Mouse (Mus musculus) left cerebral cortex, postnatal 25 days (tissue): ENCODE measurements around the gene Add2. TPM values are rescaled to one million over a fixed set of nuclear protein-coding genes. Genes with fewer than 3 reads are reported as not detected.
A peak's percentile ranks its signal among the peaks of the same experiment; 100 is the strongest.
"Not testable (repeated sequence)": the region's sequence is repeated elsewhere in the genome, so short reads cannot be mapped to it uniquely, and the experiment has no call there.

ENCODE experiments used
- DNase-seq, 2 experiments: peaks; one replicate each; pipeline ENCODE4 v3.0.0; 2022; ENCODE audit warnings: low spot score in 2 of 2, mixed read lengths in 1 of 2
- intact Hi-C: fragments of 180-260 bp; cut with DNase I; formaldehyde crosslinking; loops from one replicate; pipeline ENCODE4 v1.15.1; 2025
- total RNA-seq, 2 experiments: library from RNA; stranded (reverse); gene quantifications; 2 replicates each; pipeline ENCODE4 v1.2.3; 2021

The Add2 gene
- total RNA-seq: 100 to 1,000 TPM; 232 to 242 TPM

DNA sequence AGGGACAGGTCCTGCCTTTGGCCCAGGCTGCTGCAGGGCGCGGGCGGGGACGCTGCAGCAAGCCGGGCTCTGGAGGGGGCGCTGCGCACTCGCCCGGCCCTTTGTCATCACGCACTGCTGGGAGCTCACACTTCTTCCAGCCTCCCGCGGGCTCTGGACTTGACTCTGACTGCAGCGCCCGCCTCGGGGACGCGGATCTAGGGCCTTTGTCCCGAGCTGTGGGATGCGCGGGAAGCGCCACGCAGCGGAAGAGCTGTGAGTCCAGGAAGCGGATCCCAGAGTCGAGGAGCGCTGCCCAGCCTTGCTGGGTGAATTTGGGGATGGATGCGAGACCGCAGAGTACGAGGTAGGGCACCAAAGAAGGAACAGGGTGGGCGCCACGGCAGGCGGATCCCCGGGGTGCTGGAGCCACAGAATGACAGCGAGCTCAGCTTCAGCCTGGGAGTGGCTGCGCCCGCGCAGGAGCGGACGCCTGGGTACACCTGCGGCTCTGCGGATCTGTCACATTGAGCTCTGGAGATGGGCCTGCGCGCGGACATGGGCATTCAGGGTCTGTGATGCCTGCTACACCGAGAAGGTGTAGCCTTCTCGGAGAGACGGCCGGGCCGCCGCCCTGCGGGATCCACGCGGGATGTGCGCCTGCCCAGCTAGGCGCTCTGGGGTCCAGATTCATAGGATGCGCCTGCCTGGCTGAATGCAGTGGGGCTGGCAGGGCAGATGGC lies at the start of gene Add2:
Gene Add2, plus strand, starts transcription at position 81 of the 722 bp plus-strand sequence.
- intact Hi-C loops: loop anchor here (2.0 to 5.0 kb wide), 2 partner anchors 58 to 339 kb away; partner anchors contain the start of gene Fam136a

DNA sequence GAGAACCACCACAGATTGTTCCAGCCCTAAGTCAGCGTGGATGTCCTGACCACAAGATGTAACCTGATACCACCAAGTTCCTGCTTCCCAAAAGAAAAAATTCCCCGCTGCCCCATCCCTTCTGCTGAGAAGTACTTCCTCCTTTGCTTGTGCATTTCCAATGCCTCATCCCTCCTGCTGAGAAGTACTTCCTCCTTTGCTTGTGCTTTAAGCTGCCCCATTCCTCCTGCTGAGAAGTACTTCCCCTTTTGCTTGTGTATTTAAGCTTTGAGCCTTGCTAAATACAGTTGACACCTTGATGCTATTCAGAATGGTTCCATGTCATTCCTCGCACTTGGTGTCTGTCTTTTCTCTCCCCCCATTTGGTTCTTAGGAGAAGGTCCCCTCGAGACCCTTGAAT lies 49.7 kb upstream of the Add2 start:
- DNase-seq, intact Hi-C loops: not testable (repeated sequence)

More for the DNA sequence above, at the start of gene Add2:
- DNase-seq: peak; percentile 68 to 76

DNA sequence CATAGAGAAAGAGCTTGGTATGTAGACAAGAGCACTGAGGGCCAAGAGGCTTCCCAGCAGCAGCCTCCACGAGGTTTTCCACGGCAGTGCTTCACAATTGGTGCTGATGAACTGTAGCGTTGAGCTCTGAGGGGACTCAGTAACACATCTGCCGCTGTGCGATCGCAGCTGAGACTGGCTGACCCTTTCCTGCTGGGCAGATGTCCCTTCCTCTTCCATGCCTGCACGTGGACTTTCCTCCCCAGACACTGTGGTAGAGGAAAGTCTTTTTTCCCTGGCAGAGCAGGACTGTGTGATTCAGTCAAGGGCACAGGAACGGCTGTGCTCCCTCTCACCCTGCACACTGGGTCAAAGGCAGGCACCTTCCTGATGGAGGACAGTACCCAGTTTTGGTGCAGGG lies 44.1 kb upstream of the Add2 start:
- intact Hi-C loops: no loop called here
- no peak for DNase-seq

DNA sequence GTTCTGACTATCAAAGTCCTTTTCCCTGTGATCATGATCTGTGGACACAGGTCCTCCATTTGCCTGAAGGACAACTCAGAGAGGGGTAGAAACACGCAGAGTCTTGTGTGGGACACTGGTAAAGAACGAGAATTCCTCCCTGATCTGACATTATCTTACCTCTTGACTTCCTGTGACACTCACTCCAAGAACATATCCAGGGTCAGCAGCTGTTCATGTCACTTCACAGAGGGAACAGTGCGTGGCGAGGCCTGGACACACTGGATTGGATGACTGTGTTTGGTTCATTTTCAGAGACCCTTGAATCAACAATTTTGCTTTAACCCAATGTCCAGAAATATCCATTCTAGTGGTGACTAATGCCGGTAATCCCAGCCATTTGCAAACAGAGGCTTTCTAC lies 38.9 kb upstream of the Add2 start:
- DNase-seq, intact Hi-C loops: not testable (repeated sequence)

DNA sequence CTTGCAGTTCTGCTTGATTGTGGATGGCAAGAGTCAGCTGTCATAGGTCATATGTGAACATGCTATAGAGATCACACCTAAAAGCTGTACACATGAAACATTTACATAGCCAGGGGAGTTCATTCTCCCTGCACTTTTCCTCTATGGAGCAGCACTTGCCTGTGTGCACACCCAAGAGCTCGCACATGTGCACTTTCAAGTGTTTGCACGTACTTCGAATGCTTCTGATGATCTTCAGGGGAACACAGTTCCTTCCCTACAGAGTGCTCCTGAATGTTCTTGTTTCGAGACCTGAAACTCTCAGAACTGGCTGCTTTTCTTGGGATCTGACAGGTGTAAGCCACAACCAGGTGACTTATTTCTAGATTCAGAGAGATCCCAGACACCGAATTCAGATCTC lies 37.7 kb upstream of the Add2 start:
- DNase-seq, intact Hi-C loops: not testable (repeated sequence)

DNA sequence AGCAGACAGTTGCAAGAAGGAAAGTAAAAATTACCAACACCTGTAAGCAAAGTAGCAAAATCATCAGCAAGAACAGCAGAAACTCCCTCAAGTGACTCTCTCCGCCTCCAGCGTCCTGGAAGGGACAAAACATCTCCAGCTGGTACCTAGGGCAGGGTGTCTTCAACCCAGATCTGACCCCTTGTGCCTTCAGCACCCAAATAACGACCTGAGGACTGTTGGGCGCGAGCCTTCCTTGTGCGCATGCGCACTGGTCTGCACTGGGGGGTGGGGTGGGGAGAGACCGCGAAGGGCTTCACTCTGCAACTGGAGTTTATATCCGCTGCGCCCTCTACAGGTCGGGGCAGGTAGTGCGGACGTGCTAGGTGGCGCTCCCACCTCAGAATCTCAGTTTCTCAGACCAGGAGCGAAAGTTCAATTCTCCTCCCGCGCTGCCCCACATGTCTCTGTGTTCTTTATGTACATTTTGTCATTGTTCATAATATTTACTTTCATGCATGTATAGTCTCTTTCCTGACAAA lies 25.0 kb upstream of the Add2 start:
- intact Hi-C loops: loop anchor here (5.0 kb wide), 1 partner anchor 41 kb away; the partner anchor contains the start of gene Dusp11
- DNase-seq: no peak

DNA sequence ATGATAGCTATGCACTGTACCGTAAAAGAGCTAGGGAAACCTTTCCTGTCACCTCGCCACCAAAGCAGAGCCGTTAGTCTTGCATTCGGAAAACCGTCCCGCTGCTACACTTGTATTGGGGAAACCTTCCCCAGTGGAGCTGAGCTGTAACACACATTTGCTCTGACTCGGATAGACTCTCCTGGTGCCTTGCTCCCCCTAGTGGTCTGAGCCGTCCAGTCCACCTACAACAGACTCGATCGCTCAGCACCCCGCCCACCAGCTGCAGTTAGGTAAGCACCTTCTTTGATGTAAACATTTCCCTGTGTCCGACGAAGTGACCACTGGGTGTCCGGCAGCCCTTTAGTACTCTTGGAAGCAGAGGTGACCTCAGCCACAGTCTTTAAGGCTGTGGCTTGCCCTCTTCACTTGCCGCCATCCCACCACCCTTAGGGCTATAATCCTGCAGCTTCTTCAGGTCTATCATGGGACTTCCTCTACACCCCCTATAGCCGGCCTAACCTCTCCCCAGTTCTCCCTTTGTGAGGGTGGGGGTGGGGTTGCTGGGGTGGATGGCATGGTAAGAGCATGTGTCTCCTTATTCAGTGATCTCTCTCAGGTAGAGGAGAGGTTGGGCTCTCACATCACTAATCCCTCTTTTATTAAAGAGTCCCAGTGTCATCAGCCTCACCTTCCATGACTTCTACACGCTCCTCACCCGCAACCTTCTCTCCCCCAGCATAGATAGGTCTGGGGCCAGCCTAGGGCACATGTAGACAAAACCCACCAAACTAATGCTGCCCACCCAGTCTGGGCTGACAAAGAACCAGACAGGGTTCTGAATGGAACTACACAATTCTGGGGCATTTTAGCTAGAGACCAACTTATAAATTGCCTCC lies 24.0 kb upstream of the Add2 start:
- DNase-seq: peak; percentile 65 to 80
- intact Hi-C loops: loop anchor here (5.0 kb wide), 1 partner anchor 42 kb away; the partner anchor contains the start of gene Dusp11

DNA sequence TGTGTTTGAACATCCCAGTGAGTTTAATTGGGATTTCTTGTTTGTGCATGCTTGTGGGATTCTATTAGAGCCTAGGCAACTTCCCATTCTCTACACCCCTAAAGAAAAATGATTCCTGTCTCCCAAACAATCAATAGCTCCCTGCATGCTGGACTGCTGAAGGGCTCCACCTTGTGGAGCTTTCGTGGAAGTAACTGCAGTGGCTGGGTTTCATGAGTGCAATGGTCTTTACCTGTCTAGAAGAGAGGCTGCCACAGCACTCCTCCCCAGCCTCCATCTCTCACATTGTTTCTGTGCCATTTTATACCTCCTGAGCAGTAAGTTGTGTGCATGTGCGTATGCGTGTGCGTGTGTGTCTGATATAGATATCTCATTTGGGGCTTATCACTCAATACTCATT lies 18.5 kb upstream of the Add2 start:
- intact Hi-C loops: loop anchor here (5.0 kb wide), 1 partner anchor 178 kb away; the partner anchor contains the start of gene Nat8
- peak; percentile 65 to 73 for DNase-seq

DNA sequence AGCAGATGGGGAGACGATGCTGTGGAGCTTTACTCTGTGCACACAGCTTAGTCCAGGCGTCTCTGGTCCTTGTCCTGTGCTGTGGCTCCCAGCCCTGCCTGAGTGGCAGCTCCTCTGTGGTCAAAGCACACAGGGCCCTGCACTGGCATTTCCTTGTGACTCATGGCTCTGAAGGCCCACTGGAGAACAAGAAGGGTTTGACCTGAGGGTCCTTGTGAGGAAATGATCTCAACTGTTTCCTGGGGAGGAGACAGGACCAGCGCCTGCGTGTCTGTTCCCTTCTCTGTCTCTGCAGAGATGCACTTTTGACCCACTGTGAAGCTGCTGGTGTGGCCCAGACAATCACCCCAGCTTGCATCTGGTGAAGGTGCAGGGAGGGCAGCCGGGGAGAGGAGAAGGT lies 13.7 kb upstream of the Add2 start:
- intact Hi-C loops: loop anchor here (5.0 kb wide), 1 partner anchor 183 kb away; the partner anchor contains the start of gene Nat8

DNA sequence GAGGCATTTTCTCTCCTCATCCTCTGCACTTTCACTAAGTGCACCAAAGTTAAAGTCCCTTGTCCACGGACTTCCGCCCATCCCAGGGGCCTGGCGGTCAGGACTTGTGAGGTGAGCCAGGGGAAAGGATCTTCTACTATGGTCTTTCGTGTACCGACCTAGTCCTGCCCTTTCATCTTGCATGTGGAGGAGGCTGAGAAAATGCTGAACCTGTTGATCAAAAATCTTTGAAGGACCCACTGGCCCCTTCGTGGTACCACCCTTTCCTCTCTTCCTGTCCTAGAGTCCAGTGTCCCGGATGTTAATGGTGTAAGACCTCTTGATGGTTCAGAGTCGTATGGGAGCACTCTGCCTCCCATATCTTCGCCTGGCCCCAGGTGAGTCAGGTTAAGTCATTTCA lies 12.6 kb upstream of the Add2 start, which contains the start of gene Figla:
Gene Figla, plus strand, starts transcription at position 301 of the 400 bp plus-strand sequence.
- intact Hi-C loops: no loop called here
- DNase-seq: no peak

More for the DNA sequence above, 13.7 kb upstream of the Add2 start:
- not testable (repeated sequence) for DNase-seq

DNA sequence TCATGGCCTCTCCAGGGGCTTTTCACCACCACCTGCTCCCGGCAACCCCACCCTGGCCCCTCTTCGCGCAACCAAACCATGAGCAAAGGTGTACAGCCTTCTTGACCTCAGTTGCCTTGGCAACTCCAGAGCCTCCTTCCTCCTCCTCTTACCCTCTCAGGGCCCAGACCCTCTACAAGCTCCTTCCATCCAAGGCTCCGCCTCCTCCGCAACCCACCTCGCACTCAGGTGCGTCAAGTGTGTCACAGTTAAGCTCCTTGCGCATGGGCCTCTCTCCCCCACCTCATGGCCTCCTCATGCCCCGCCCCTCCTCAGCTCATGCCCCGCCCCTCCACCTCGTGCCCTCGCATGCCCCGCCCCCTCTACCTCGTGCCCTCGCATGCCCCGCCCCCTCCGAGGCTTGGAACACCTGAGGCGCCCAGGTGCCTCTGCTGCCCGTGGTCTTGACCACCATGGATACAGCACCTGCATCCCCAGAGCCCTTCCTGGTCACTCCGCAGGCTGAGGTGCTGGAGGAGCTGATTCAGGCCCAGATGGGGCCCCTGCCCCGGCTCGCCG lies 11.6 kb upstream of the Add2 start:
- intact Hi-C loops: no loop called here

DNA sequence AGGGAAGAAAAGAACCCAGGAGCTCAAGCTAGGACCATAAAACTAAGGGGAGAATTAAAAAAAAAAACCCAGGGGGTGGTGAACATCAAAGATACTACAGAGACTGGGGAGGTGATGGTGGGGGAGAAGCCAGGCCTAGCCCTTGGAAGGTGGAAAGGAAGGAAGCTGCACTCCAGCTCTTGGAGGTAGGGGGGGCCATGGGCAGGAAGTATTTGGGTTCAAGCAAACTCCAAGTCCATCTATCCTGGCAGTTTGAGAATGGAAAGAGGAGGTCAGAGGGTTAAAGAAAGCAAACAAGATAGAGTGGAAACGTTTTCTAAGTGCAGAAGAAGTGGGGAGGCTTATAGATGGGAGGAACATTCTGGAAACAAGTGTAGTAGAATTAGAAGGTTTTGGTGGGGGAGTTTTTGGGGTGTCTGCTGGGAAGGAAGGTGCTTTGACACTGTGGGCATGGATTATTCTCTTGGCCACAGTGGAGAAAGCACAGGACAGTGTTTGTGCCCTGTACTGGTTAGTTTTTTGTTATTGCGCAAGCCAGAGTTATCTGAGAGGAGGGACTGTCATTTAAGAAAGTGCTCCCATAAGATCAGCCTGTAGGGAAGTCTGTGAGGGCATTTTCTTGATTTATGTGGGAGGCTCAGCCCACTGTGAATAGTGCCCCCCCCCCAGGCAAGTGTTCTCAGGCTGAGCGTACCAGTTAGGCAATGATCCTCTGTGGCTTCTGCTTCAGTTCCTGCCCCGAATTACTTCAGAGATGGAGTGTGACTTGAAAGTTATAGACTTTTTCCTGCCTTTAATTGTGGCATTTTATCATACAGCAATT lies 8.9 kb upstream of the Add2 start:
- no peak for DNase-seq
- intact Hi-C loops: no loop called here

More for the DNA sequence above, 11.6 kb upstream of the Add2 start:
- no peak for DNase-seq

DNA sequence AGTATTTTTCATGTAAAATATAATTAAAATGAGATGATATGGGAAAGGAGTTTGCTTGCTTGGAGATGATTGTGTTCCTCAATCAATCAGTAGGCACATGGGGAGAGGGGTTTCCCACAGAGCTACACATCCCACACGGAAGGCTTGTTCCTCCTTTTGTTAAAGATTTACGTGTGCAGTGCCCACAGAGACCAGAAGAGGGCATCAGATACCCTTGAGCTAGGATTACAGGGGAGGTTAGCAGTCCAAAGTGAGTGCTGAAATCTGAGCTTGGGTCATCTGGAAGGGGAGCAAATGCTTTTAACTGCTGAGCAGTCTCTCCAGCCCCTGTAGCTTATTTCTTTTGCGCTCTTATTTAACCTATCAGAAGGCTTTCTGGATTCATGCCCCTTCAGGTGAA lies 7.5 kb upstream of the Add2 start:
- intact Hi-C loops: no loop called here
- no peak for DNase-seq

DNA sequence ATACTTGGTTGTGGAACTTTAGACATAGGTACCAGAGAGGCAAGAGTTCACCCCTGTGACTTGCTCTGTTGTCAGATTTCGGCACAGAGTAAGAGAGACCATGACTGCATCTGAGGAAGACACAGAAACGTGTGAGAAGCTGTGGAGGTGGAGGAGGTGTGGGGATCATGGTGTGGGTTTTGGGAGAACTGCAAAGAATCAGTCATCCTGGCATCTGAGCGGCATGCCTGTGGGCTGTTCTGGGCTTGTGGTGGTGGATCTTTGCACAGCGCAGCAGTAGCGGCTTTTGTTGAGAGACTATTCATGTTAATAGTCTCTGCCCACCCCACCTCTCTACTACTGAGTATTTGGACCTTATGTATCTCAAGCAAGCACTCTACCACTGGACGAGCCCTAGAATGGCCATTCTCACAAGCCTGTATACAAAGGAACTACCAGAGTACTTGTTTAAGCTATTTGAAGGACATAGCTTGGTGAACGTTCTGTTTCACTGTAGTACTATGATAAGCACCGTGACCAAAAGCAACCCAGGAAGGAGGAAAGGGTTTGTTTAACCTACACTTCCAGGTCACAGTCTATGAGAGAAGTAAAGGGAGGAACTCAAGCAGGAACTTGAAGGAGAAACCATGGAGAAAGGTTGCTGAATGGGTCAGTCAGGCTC lies 1.7 kb upstream of the Add2 start:
- intact Hi-C loops: loop anchor here (5.0 kb wide), 1 partner anchor 341 kb away; the partner anchor contains the start of gene Fam136a
- DNase-seq: peak in 1 of 2 experiments; percentile 67

DNA sequence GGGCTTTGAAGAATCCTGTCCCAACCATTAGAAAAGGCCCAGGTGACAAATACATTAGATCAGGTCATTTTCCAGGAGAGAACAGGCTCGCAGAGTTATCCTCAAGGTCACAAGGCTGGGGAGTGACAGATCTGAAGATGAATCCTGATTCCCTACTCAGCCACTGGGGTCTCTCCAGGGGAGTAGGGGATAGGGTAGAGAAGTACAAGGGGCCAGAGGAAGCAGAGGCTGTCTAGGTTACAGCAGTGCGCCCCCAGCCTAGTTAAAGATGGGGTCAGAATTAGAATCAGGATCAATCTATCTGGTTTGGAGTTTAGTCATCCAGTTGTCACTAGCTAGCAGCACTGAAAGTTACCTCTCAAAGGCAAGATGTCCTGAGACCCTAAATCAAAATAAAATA lies 331 bp upstream of the Add2 start:
- DNase-seq: no peak
- intact Hi-C loops: loop anchor here (2.0 to 5.0 kb wide), 2 partner anchors 59 to 339 kb away; partner anchors contain the start of gene Fam136a

DNA sequence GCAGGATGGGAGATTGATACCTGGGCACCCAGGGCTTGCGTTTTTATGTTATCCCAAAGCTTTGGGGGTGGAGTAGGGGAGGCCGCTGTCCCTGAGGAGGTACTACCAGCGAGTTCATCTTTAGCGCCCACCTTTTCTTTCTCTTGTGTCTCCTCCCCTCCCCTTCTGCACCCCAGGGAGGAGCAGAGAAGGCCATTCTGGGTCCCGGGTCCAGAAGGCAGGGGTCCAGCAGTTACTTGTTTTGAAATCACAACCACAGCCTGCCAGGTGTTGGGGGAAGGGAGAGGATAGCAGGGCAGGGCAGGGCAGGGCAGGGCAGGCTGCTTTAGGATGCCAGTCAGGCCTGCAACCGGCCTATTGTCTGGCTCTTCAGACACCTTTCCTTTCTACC lies 837 bp downstream of the Add2 start:
- intact Hi-C loops: loop anchor here (2.0 to 5.0 kb wide), 2 partner anchors 57 to 338 kb away; partner anchors contain the start of gene Fam136a
- DNase-seq: no peak

DNA sequence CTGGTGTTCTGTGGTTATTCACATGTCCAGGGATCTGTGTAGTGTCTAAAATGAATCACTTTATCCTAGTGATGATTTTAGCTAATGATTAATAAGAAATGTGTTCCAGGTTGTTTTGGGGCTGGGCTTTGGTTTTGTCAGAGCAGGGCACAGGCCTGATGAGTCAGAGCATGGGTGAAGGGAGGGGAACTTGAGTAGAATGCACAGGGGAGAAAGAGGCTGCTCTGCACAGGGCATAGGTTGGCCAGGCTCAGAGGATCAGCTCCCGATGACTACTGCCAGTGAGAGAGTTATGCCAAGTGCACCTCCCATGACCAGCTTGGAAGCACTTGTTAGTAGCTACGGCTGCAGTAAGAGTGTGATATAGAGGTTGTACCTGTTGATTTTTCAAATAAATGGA lies 3.0 kb downstream of the Add2 start:
- intact Hi-C loops: loop anchor here (2.0 kb wide), 1 partner anchor 37 kb away; no protein-coding TSS in a partner anchor
- peak in 1 of 2 experiments; percentile 4 for DNase-seq

DNA sequence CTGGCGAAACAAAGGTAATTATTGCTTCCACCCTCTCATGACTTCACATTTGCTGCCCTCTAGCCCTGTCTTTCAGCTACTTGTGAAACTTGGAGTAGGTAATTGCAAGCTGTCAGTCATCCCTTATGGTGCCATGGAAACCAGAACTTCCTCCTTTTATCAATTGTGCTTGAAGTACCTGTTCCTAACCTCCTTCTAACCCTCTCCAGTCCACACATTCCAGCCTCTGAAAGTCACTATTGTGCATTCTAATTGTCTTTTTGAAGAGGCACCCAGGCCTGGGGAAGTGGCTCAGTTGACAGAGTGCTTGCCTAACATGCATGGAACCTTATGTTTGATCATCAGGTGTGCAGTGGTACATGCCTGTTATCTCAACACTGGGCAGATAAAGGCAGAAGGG lies 5.2 kb downstream of the Add2 start:
- intact Hi-C loops: no loop called here
- no peak for DNase-seq
